Mouse (Mus musculus) gastrocnemius, adult 2 months (tissue): ENCODE measurements around the gene Mblac2. TPM values are rescaled to one million over a fixed set of nuclear protein-coding genes. Genes with fewer than 3 reads are reported as not detected.

Source experiments
- DNase-seq: peaks from one replicate; pipeline ENCODE4 v3.0.0; 2022
- H3K27ac ChIP-seq: fragments of 200-600 bp; 2 replicates; pipeline ENCODE4 v1.8.1; 2022; ENCODE audit warnings: mild to moderate bottlenecking
- H3K4me3 ChIP-seq: fragments of 200-600 bp; 2 replicates; pipeline ENCODE4 v1.8.1; 2022; ENCODE audit warnings: mild to moderate bottlenecking, moderate library complexity
- CTCF ChIP-seq: fragments of 200-600 bp; IDR thresholded peaks from 2 replicates; pipeline ENCODE4 v1.8.1; 2022; ENCODE audit warnings: antibody characterized with exemption, mild to moderate bottlenecking, moderate library complexity
- intact Hi-C: fragments of 180-260 bp; cut with DNase I; formaldehyde crosslinking; loops from one replicate; pipeline ENCODE4 v1.15.1; 2025
- long read RNA-seq, 2 experiments: library from polyadenylated mRNA; stranded (forward); transcript quantifications; one replicate each; pipeline ENCODE4 v2.0.0; 2021
- total RNA-seq, 2 experiments: library from RNA; stranded (reverse); gene quantifications; 2 replicates each; pipeline ENCODE4 v1.2.3; 2021

Mblac2 gene
- total RNA-seq, result 1 to 10 TPM; 1.6 to 2.0 TPM
- long read RNA-seq, experiment 1, partial matches to known transcripts, result 0 of 3 reads
- long read RNA-seq, experiment 1, other reads (novel, unspliced or antisense), result 0 of 3 reads
- long read RNA-seq, experiment 2, partial matches to known transcripts, result 1 of 3 reads
- long read RNA-seq, experiment 2, other reads (novel, unspliced or antisense), result 0 of 3 reads

DNA sequence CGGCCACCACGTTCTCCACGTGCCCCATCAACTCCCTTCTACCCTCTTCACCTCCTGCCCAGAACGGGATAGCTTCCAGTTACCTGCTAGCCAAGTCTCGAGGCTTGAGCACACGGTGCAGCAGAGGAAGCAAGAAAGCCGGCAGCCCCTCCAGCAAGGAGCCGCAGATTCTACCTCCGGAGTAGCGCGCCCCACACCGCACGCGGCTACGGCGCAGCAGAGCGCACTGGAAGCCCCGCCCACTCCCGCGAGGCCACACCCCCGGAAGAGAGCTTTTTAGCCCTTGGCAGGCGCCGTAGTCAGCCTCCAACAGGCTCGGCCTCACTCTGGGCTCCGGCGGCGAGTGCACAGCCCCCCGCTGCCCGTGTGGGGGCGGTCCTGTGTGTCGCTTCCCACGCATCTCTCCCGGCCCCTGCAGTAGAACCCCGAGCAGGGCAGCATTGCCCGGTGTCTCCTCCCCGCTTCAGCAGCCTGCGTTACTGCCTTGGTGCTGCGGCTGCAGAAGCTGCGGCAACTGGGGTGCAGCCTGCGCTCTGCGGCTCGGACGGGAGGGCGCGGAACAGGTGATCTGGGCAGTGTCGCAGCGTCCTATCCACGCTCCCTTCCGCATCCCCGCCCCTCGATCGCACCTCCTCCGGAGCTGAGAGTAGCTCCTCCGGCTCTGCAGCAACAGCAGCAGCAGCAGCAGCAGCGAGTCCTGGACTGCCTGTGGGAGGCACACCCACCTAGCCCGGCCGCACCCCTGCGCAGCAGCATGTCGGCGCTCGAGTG lies at the start of gene Mblac2, which contains the start of gene Polr3g:
Mblac2 (plus strand) TSS at position 567 of the 771 bp plus-strand sequence.
Polr3g (minus strand) TSS at position 239 of the 771 bp plus-strand sequence.
- H3K4me3 ChIP-seq, result peak within 1 kb of the TSS; percentile 98
- peak within 1 kb of the TSS; percentile 92 for H3K27ac ChIP-seq
- peak; percentile 96 for DNase-seq
- intact Hi-C loops, result loop anchor here (5.0 kb wide), 1 partner anchor 54 kb away; the partner anchor contains the start of gene Lysmd3
- TF ChIP-seq CTCF, result peak; percentile 31; the same call in 1 of the 2 replicates

GRCm38 (mm10) chr13:81663566-81664330 lies 47.4 kb upstream of the Mblac2 start:
- TF ChIP-seq CTCF, result no peak
- Histone ChIP-seq H3K4me3 (no peak overlapping the region), H3K27ac (no peak overlapping the region)
- DNase-seq, result no peak
- intact Hi-C loops, result no loop called here

DNA sequence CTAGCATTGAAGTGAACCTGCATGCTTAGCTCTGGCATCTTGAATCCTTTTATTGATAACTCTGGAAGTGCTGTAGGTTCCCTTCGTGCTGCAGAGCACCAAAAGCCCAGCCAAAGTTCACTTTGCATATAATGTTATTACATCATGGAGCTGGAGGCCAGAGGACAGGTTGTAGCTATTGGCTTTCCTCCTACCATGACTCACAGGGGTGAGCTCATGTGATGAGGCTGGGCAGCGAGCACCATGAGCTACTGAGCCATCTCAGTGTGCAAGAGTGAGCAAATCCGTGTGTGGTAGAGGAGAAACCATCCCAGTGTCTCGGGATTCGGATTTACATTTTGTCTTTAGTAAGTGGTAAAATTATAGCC lies 46.8 kb upstream of the Mblac2 start:
- Histone ChIP-seq H3K4me3 (no peak overlapping the region), H3K27ac (no peak overlapping the region)
- intact Hi-C loops, result no loop called here
- DNase-seq, result peak; percentile 28
- no peak for TF ChIP-seq CTCF

DNA sequence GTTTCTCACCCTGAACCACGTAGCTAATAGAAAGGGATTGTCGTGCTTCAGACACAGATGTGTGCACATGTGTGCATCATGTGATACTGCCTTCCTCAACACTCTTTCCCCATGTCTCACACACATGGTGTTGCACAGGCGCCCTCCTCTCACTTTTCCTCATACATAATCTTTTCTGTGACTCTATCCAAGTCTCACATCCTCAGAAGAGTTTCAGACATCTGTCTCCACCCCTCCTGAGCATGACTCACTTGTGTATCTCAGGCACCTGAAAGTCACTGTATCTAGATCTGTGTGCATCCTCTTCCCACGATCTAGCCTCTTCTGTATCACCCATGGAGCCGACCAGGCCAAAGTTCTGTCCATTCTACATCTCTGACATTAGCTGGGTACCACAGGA lies 43.4 kb upstream of the Mblac2 start:
- Histone ChIP-seq H3K4me3 (no peak overlapping the region), H3K27ac (no peak overlapping the region)
- no peak for TF ChIP-seq CTCF
- DNase-seq, result no peak
- intact Hi-C loops, result no loop called here

DNA sequence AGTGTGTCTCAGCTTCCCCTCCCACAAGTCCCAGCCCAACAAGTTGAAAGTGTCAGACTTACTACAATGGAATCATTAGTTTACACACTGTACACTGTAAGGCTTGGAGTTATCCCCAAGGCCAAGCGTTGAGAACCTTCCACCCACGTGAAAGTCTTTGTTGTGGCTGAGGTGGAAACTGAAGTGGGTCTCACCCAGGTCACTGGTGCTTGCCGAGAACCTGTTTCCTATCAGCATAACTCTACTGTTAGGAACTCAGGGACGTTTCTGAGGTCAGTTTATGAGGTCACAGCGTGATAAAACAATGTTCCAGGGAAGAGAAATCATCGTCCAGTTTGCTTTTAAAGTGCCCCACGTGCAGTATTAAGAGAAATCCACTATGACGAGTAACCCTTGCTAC lies 35.8 kb upstream of the Mblac2 start:
- no peak for DNase-seq
- no peak overlapping the region for H3K27ac ChIP-seq
- no peak overlapping the region for H3K4me3 ChIP-seq
- intact Hi-C loops, result no loop called here
- TF ChIP-seq CTCF, result no peak

GRCm38 (mm10) chr13:81683107-81683506 lies 28.0 kb upstream of the Mblac2 start:
- TF ChIP-seq CTCF, result no peak
- intact Hi-C loops, result no loop called here
- no peak overlapping the region for H3K4me3 ChIP-seq
- DNase-seq, result no peak
- H3K27ac ChIP-seq, result no peak overlapping the region

DNA sequence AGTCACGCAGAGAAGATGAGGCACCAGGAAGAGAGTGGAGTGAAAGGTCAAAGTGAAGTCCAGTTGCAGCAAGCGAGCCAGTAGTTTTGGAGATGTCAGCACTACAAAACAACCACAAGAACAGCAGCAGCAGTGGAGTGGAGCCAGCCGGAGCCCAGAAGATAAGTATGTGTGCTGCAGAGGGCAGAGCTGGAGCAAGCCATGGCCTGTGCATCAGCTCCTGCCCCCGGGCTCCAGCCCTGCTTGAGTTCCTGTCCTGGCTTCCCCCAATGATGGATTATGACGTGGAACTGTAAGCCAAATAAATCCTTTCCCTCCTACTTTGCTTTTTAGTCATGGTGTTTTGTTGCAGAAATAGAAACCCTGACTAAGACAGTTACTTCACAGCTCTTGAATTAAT lies 26.9 kb upstream of the Mblac2 start:
- intact Hi-C loops, result no loop called here

DNA sequence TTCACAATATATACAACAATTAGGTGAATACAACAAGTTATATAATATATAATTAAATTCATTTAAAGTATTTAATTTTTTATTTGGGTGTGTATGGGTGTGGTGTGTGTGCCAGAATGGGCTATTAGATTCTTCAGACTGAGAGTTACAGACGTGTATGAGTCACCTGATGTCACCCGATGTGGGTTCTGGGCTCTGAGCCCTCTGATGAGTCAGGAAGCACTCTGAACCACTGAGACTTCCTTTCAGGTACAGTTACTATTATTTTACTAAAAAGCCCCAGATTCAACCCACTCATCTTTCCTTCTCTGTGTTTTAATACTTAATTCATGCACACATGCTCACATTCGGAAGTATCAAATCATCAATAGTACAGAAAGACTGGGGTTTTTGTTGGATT lies 26.3 kb upstream of the Mblac2 start:
- DNase-seq, result no peak
- TF ChIP-seq CTCF, result no peak
- Histone ChIP-seq H3K4me3 (no peak overlapping the region), H3K27ac (no peak overlapping the region)
- intact Hi-C loops, result no loop called here

More for the DNA sequence above, 26.9 kb upstream of the Mblac2 start:
- no peak overlapping the region for H3K4me3 ChIP-seq
- no peak for TF ChIP-seq CTCF
- DNase-seq, result no peak
- no peak overlapping the region for H3K27ac ChIP-seq

DNA sequence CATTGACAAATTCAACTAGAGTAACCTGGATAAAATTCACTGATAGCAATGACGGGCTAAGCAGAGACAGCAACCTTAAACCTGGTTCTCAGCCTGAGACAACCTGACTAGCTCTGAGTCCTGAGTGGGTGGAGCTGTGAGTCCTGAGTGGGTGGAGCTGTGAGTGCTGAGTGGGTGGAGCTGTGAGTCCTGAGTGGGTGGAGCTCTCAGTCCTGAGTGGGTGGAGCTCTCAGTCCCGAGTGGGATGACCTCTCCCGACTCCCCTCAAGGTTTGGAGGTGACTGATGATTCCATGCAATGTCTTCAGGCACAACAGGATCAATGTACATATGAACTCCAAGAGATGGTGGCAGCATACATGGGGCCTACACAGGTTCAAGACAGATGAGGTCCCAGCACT lies 21.6 kb upstream of the Mblac2 start:
- no peak overlapping the region for H3K27ac ChIP-seq
- TF ChIP-seq CTCF, result no peak
- H3K4me3 ChIP-seq, result no peak overlapping the region
- intact Hi-C loops, result no loop called here
- DNase-seq, result no peak

GRCm38 (mm10) chr13:81690477-81690876 lies 20.7 kb upstream of the Mblac2 start:
- Histone ChIP-seq H3K27ac (no peak overlapping the region), H3K4me3 (no peak overlapping the region)
- DNase-seq, result no peak
- intact Hi-C loops, result no loop called here
- no peak for TF ChIP-seq CTCF

- H3K27ac ChIP-seq, result no peak overlapping the region
- no peak overlapping the region for H3K4me3 ChIP-seq
- no peak for TF ChIP-seq CTCF
- intact Hi-C loops, result no loop called here
- no peak for DNase-seq
These were observed 19.5 kb upstream of the Mblac2 start for GRCm38 (mm10) chr13:81691606-81692005.

DNA sequence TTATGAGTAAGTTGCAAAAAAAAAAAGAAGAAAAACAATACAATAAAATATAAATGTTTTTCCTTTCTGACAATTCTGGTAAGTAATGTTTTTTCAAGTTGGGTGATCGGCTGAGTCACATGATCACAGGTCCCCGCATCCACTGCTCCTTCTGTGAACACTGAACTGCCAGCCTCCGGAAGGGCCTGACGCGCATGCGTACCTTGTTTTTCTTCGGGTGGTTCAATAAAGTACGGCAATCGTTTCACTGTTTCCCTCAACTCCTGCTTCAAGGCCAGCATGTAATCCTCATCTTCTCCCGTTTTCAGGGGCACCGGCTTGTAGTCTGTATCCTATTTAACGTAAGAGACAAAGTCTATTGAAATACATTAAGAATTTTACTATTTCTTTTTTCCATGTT lies 16.7 kb upstream of the Mblac2 start:
- no peak for TF ChIP-seq CTCF
- intact Hi-C loops, result no loop called here
- no peak overlapping the region for H3K27ac ChIP-seq
- no peak overlapping the region for H3K4me3 ChIP-seq
- no peak for DNase-seq

- Histone ChIP-seq H3K4me3 (no peak overlapping the region), H3K27ac (no peak overlapping the region)
- DNase-seq, result no peak
- no peak for TF ChIP-seq CTCF
- intact Hi-C loops, result no loop called here
These were observed 8.0 kb upstream of the Mblac2 start for GRCm38 (mm10) chr13:81703148-81703547.
